Mouse (Mus musculus) limb, embryonic 14.5 days (tissue): ENCODE measurements around the gene Ldb3. TPM values are rescaled to one million over a fixed set of nuclear protein-coding genes. Genes with fewer than 3 reads are reported as not detected.

Source experiments
- ATAC-seq: fragments of 200-750 bp; cut with Nextera tagmentation; 2 replicates; pipeline ENCODE4 v1.8.0; 2017; ENCODE audit warnings: low read depth, moderate number of reproducible peaks, moderate TSS enrichment; ENCODE audit not compliant: low FRiP score
- DNase-seq: peaks from one replicate; pipeline ENCODE4 v3.0.0-alpha.2; 2015; ENCODE audit warnings: low spot score
- H3K27ac ChIP-seq: fragments of 300-500 bp; sonication (generic); replicated peaks from 2 replicates; pipeline ENCODE4 v1.5.1; 2014; ENCODE audit warnings: low read depth, mild to moderate bottlenecking, low read length, moderate library complexity, mixed read lengths
- H3K27me3 ChIP-seq: fragments of 300-500 bp; sonication (generic); 2 replicates; pipeline ENCODE4 v1.6.1; 2014; ENCODE audit warnings: low read length, mixed read lengths; ENCODE audit not compliant: control insufficient read depth, insufficient read depth
- H3K36me3 ChIP-seq: fragments of 300-500 bp; sonication (generic); 2 replicates; pipeline ENCODE4 v1.6.1; 2014; ENCODE audit warnings: mild to moderate bottlenecking, low read length, moderate library complexity, mixed read lengths; ENCODE audit not compliant: control insufficient read depth, insufficient read depth
- H3K4me1 ChIP-seq: fragments of 300-500 bp; sonication (generic); 2 replicates; pipeline ENCODE4 v1.6.1; 2014; ENCODE audit warnings: antibody characterized with exemption, low read length, mixed read lengths; ENCODE audit not compliant: control insufficient read depth, insufficient read depth
- H3K4me2 ChIP-seq: fragments of 300-500 bp; sonication (generic); replicated peaks from 2 replicates; pipeline ENCODE4 v1.6.1; 2014; ENCODE audit warnings: low read depth, mild to moderate bottlenecking, low read length, moderate library complexity; ENCODE audit not compliant: severe bottlenecking
- H3K4me3 ChIP-seq: fragments of 300-500 bp; sonication (generic); replicated peaks from 2 replicates; pipeline ENCODE4 v1.5.1; 2014; ENCODE audit warnings: low read length
- H3K9ac ChIP-seq: fragments of 300-500 bp; sonication (generic); 2 replicates; pipeline ENCODE4 v1.6.1; 2014; ENCODE audit warnings: mild to moderate bottlenecking, low read depth, low read length, moderate library complexity; ENCODE audit not compliant: severe bottlenecking
- H3K9me3 ChIP-seq: fragments of 300-500 bp; sonication (generic); 2 replicates; pipeline ENCODE4 v1.6.1; 2016; ENCODE audit warnings: low read length; ENCODE audit not compliant: control insufficient read depth
- POLR2A ChIP-seq: fragments of 200-500 bp; IDR thresholded peaks from 2 replicates; pipeline ENCODE4 v1.8.0; 2012; ENCODE audit warnings: inconsistent platforms, mild to moderate bottlenecking, moderate library complexity, borderline replicate concordance; ENCODE audit not compliant: insufficient read depth, insufficient read length; ENCODE audit errors: extremely low read depth
- WGBS: fragments of 180-500 bp; shearing (Covaris S2); extraction: QIAGEN DNeasy Blood & Tissue Kit; methylation state at CpG from one replicate; pipeline ENCODE4 v1.1.7; 2014; 5-methylcytosine and 5-hydroxymethylcytosine counted together
- polyA plus RNA-seq, 2 experiments: library from polyadenylated mRNA; depleted of rRNA in 1 of 2; stranded (reverse) in 1 of 2; unstranded in 1 of 2; fragments of >200 nt; fragmentation: Nextera tagmentation in 1 of 2; extraction: Ambion mirVana in 1 of 2; gene quantifications; 2 replicates each; pipeline versions ENCODE4 v1.2.1 to v1.2.3; 2012 to 2014

Ldb3 gene
- polyA plus RNA-seq, 2 experiments = 26.6 to 37.7 TPM

GRCm38 (mm10) chr14:34511901-34512300 is 76.6 kb downstream of the Ldb3 start:
- Histone ChIP-seq H3K9ac (no peak overlapping the region), H3K4me2 (no peak overlapping the region), H3K9me3 (no peaks in the 10 kb centered on the region), H3K27ac (no peak overlapping the region), H3K27me3 (no peaks in the 10 kb centered on the region), H3K4me1 (peaks cover 19% of the 10 kb centered on the region; the same call in 1 of the 2 replicates), H3K36me3 (no peaks in the 10 kb centered on the region), H3K4me3 (no peak overlapping the region)
- ATAC-seq (no peak), DNase-seq (peak; percentile 15)
- WGBS = 66% methylated on average over 11 of the region's 11 CpGs
- TF ChIP-seq POLR2A = no peak

GRCm38 (mm10) chr14:34508842-34509439 is 79.5 kb downstream of the Ldb3 start:
- Histone ChIP-seq H3K4me2 (no peak overlapping the region), H3K36me3 (no peaks in the 10 kb centered on the region), H3K9ac (no peak overlapping the region), H3K9me3 (no peaks in the 10 kb centered on the region), H3K27ac (no peak overlapping the region), H3K4me1 (peaks cover 16% of the 10 kb centered on the region), H3K4me3 (no peak overlapping the region), H3K27me3 (no peaks in the 10 kb centered on the region)
- 35% methylated on average over 7 of the region's 7 CpGs for WGBS
- TF ChIP-seq POLR2A = no peak
- no peak for DNase-seq
- ATAC-seq = 0 out of 2 replicates have a peak, but pooled peaks have one; percentile 17

DNA sequence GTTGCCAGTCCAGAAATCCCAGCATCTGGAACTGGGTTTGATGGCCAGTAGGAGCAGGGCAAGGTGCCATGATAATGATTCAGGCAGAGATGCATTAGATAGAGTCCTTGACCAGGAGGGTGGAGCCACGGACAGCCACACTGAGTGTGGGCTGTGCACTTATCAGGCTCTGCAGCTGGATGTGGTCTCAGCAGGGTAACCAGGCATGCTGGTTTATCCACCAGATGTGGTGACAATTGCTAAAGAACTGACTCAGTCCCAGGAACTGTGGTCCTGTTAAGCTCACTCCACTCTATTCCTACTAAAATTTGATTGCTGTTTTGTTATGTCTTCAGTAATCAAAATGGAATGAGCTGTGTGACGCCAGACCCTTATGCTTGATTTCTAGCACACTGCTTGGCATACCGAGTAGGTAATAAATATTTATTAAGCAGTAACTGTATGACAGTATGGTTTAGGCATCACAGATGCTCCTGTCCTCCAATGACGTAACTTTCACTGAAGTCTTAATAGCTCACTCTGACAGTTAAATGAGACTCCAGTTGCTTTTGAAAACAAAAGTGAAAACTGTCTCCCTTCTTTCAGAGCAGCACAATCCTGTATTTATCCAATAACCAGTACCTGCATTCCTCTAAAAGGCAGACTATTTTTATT is 80.2 kb downstream of the Ldb3 start:
- no peak overlapping the region for H3K4me3 ChIP-seq
- no peaks in the 10 kb centered on the region for H3K27me3 ChIP-seq
- WGBS = 13% methylated on average over 4 of the region's 4 CpGs
- H3K4me1 ChIP-seq = peaks cover 20% of the 10 kb centered on the region
- DNase-seq = peak; percentile 30
- no peak overlapping the region for H3K27ac ChIP-seq
- ATAC-seq = peak; percentile 51
- no peak overlapping the region for H3K4me2 ChIP-seq
- no peak overlapping the region for H3K9ac ChIP-seq
- no peaks in the 10 kb centered on the region for H3K9me3 ChIP-seq
- no peak for TF ChIP-seq POLR2A
- H3K36me3 ChIP-seq = no peaks in the 10 kb centered on the region

DNA sequence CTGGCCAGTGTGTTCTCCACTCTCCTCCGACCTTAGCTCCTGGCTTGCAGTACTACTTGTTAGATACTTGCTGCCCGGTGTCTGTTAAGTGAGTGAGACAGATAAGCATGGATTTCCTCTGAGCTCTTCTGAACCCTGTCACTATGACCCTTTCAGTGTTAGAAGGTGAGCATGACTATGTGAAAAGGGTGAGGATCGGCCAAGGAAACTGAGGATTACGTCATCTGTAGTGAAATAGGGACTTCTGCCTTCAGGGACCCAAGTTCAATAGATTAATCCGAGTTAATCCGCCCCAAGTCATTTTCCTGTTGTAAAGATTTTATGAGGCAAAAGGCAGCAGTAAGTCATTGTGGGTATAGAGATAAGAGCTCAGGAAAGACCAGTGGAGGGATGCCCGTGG is 83.2 kb downstream of the Ldb3 start:
- TF ChIP-seq POLR2A = no peak
- H3K4me1 ChIP-seq = peaks cover 25% of the 10 kb centered on the region
- no peaks in the 10 kb centered on the region for H3K9me3 ChIP-seq
- DNase-seq = no peak
- no peak overlapping the region for H3K4me2 ChIP-seq
- 47% methylated on average over 7 of the region's 7 CpGs for WGBS
- no peak overlapping the region for H3K27ac ChIP-seq
- no peak for ATAC-seq
- H3K9ac ChIP-seq = no peak overlapping the region
- H3K4me3 ChIP-seq = no peak overlapping the region
- no peaks in the 10 kb centered on the region for H3K27me3 ChIP-seq
- H3K36me3 ChIP-seq = no peaks in the 10 kb centered on the region

DNA sequence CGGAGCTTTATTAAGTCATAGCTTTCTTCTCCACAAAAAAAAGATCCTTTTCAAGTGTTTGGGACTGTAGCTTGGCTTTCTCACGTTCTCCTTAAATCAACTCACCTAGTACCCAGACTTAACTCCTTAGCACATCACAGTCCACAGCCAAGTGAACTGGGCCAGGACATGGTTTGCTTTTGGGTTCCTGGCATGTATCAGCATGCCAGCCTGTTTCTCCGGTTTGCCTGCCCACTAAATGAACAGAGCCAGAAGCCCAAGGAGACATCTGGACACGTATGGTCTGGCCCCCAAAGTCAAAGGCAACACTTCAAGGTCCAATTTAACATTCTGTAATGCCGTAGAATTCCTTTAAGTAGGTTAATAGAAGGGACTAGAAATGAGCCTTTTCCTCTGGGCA is 84.1 kb downstream of the Ldb3 start:
- 64% methylated on average over 5 of the region's 5 CpGs for WGBS
- Histone ChIP-seq H3K9ac (no peak overlapping the region), H3K27ac (no peak overlapping the region), H3K4me3 (no peak overlapping the region), H3K4me1 (peaks cover 34% of the 10 kb centered on the region), H3K27me3 (no peaks in the 10 kb centered on the region), H3K9me3 (no peaks in the 10 kb centered on the region), H3K4me2 (no peak overlapping the region), H3K36me3 (no peaks in the 10 kb centered on the region)
- TF ChIP-seq POLR2A = no peak
- no peak for ATAC-seq
- DNase-seq = no peak
